Mouse (Mus musculus) thymus, postnatal 10 days (tissue): ENCODE measurements around the gene Cap1.
"Not testable (repeated sequence)": the region's sequence is repeated elsewhere in the genome, so short reads cannot be mapped to it uniquely, and the experiment has no call there.

Experiments used
- DNase-seq, 2 experiments: peaks; one replicate each; pipeline ENCODE4 v3.0.0; 2021; ENCODE audit warnings: low spot score in 2 of 2

The Cap1 gene

DNA sequence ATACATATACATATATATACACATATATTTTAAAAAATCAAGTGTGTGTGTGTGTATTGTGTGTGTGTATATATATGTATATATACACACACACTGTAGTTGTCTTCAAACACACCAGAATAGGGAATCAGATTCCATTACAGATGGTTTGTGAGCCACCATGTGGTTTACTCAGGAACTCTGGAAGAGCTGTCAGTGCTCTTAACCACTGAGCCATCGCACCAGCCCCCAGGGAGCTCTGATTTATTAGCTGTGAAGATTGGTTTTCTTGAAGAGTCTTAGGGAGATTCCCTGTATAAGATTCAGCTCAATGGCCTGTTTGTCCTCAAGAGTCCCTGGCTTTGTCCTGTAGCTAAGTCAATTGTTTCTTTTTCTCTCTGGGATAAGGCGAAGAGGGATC is 47.9 kb downstream of the Cap1 start:
- no peak for DNase-seq

DNA sequence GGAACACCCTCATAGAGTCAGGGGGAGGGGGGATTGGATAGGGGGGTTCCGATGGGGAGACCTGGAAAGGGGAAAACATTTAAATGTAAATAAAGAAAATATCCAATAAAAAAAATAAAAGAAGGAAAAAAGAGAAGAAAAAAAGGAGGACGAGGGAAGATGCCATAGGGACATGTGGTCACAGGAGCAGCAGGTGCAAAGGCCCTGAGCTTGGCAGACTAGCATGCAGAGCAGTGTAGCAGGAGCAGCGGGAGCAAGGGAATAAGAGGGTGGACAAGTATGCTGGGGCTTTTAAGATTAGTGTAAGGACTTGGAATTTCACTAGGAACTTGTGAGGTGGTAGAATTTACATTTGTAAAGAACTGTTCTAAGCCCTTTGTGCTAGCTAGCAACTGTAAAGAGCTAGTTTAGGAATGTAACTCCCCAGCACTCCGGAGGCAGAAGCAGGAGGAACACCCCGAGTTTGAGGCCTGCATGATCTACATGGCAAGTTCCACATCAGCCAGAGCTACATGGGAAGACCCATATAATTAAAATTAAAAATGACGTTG is 48.6 kb downstream of the Cap1 start:
- DNase-seq = no peak

DNA sequence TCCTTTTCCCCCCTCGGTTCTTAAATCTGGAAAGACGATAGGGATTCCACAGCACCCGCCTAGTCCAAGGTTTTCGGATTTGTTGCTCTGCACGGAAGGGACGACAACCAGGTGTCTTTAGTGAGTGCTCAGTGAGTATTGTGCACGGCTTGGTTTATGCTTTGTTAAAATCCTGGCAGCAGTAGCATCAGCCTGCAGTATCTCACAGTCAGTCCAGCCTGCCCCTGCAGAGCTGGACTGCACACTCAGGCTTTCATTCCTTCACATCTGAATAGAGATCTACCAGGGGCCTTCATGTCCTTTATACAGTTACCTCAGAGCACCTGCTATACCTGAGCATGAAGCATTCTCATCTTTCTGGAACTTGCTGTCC is 49.5 kb downstream of the Cap1 start:
- no peak for DNase-seq

DNA sequence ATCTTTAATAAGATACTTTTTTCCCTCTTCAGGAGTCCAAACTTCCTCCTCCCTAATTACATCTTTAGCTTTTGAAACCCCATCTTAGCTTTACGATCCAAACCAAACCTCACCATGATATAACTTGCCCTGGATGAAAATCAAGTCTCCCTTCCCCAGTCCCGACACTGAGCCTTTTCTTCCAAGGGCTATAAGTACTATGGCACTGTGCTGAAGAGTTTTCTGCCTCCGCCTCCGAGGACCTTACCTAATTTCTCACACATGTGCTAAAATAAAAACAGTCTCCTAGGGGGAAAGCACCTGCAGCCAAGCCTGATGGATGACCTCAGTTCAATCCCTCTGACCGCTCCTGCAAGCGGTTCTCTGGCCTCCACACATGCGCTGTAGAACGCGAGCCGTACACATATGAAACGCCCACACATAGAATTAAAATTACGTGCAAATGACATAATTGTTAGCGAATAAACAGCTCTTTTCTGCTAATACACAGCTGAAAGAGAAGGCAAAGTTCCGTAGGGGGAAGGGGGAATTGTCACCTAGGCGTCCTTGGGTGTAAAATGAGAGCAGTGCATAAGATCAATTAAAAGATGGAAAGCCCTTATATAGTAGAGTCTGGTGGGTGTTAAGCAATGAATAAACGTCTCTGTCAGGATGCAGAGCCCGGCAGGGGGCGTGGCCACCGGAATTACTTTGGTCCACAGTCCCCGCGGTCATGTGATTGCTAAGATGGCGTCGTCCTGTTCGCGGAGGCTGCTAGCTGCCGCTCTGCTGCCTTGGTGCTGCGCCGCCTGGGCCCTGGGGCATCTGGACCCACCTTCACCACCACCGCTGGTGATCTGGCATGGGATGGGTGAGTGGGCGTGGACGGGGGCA is 50.1 kb downstream of the Cap1 start, which contains the start of gene Ppt1:
TSS of gene Ppt1 (plus strand) at position 713 of the 873 bp plus-strand sequence.
- peak; percentile 83 to 92 for DNase-seq

DNA sequence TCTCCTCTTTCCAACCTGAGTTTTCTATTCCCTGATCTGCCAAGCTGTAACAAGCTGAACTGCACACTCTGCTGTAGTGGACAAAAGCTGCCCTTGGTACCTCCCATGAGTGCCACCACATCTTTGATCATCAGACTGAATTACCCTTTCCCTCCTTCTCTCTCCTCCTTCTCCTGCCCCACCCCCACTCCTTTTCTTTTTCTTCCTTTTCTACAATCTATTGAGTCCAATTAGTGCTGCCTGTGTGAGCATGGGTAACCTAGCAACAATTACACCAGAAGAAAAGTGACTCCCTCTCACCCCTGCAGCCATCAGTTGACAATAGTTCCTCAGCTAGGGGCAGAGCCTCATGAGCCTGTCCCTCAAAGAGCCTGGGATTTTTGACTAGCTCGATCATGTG is 54.0 kb downstream of the Cap1 start:
- no peak for DNase-seq

DNA sequence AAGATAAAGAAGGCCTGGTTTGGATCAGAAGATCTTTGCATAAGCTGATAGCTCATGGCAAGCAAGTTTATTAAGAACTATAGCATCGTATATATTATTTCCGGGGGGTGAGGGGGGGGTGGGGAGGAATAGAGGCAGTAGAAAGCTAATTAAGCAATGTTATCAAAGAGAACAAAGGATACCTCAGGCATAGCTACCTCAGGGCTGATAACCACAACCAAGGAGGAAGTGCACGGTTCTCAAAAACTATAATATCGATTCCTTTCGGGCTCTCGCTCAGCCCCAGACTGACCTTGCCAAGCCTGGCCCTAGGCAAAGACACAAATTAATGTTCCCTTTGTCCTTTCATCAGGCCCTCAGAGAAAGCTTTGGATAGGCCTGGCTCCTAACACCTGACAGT is 56.5 kb downstream of the Cap1 start:
- DNase-seq = no peak

DNA sequence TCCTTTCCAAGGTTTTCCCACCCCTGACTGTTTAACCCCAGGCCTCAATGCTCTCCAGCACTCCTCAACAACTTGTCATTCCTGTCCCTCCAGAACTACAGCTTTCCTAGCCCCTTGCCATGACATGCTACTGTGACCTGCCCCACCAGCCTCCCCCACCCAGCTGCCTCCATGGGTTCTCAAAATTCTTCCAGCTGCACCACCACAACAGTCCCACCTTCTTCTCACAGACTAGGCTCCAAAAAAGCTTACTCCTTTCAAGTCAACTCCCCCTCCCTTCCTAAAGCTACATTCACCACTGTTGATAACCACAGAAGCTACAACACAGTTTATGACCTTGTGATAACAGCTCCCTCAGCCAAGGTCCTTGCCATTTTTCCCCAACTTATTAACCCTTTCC is 58.2 kb downstream of the Cap1 start:
- no peak for DNase-seq

DNA sequence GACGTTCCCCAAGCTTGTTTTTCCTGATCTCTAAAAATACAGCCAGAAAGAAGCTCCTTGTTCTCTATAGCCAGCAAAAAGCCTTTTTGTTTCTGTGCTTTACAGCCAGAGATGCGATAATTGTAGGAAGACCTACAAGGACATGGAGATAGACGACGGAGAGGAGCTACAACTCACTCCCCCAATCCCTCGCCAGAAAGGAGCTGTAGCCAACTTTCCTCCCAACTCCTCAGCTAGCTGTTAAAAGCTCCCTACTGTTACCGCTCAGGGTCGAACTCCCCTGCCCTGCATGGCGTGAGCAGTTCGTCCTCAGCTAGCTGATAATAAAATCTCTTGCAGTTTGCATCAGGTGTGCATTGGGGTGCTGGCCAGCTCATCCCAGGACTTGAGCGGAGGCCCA is 64.9 kb downstream of the Cap1 start:
- DNase-seq = not testable (repeated sequence)

DNA sequence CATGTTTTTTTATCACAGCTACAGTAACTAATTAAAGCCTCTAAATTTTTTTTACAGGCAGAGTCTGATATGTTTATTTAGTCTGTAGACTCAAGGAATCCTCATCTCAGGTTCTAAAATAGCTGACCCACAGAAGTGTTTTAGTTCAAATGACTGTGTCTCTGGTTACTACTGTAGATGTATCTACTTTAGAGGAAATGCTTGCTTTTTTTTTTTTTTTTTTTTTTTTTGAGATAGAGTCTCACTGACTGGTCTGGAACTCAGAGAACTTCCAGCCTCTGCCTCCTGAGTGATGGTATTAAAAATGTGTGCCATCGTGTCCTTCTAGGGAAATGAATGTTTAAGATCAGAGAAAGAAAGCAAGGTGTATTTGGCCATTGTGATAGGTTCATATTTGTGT is 69.7 kb downstream of the Cap1 start:
- no peak for DNase-seq

DNA sequence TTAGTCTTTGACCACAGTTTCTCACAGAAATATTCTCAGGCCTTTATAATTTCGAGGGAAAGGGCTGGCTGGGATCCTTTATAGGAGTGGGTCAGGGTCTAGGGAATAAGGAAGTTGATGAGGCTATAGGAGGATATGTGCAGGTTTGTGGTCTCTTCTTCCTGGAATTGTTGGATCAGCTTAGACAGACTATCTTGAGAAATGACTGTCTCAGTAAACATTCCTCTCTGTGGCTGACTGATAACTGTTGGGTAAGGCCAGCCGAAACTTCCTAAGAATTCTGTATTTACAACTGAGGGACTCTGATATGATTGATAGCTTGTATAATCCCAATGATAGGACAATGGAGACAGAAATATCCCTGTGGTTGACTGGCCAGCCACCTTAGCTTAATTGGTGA is 74.0 kb downstream of the Cap1 start:
- no peak for DNase-seq

DNA sequence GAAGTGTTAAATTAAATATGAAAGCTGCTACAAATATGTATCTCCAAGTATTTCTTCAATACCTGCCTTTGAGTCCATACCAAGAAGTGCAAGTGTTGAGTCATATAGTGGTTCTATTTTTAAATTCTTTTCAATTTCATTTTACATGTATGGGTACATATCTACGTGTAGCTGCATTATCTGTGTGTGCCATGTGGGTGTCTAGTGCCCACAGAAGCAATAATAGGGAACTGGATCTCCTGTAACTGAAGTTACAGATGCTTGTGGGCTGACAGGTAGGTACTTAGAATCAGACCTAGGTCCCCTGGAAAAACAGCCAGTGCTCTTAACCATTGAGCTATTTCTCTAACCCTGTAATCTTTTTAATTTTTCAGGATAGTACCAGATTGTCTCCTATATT is 74.7 kb downstream of the Cap1 start:
- DNase-seq = no peak
